Mouse (Mus musculus) spleen, postnatal 4 days (tissue): ENCODE measurements around the gene Lmo3.

Experiments
- DNase-seq, 2 experiments: peaks; one replicate each; pipeline ENCODE4 v3.0.0; 2022; ENCODE audit warnings: low spot score in 2 of 2

Gene Lmo3

DNA sequence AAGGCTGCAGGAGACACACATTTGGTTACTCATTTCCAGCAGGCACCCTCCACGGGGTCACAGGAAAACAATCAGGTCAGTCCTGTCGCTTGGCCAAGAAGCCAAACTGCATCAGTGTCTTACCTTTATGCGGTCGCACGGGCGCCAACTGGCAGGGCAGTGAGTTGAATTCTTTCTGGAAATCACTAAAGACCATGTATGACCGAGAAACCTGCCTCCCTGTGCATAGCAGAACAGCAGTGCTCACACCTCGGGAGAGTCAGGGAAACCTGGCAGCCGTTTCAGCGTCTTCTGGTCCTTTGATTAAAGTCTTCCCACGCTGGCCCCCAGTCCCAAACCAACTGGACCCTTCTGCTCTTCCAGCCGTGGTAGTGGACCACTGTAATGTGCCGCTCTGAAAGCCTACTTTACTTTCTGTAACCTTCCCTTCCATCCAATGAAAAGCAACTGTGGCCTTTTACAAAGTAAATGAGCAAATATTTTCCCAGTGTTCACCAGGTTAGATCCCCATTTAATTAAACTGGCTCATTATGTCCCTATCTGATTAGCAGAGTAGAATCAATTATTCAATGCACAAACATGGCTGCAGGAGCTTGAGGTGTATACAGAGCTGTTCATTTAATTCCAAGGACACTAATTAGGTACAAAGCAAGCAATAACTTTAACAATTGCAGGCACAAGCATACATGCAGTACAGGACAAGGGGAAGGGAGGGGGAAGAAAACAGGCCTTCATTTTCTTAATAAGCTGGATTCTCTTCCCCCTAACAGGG, at the start of gene Lmo3:
Lmo3 (minus strand) TSS at position 235 of the 772 bp plus-strand sequence.
- no peak for DNase-seq

DNA sequence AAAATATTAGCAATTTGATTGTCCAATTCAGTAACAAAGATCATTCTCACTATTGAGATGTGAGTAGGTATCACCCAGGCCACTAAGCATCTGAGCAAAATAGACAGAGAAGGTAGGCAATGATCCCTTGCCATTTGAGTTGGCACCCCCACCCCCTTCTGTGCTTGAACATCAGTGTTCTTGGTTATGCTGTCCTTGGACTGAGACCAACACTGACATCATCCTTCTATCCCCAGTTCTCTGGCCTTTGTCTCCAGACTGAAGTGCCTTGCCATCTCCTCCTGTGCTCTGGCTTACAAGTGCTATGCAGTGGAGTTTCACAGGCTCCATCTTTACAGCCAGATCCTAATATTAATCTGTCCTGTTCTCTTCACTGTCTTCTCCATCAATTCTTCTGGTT, 39.0 kb upstream of the Lmo3 start:
- no peak for DNase-seq

DNA sequence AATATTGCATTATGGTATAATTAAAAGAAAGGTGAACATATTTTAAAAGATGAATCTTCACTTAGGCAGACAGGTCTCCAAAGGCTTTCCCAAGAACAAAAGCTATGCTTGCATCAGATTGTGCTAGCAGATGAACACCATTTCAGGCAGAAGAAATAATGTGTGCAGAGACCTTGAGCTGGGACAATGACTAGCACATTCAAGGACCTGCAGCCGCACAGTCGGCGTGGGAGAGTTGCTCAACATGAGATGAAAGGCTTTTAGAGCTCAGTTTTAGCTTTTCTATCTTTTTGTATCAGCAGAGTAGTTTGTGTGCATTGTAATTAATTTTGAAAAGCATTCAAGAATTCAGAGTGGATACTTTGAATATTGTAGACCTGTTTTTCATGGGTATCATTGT, 36.6 kb upstream of the Lmo3 start:
- DNase-seq = no peak

DNA sequence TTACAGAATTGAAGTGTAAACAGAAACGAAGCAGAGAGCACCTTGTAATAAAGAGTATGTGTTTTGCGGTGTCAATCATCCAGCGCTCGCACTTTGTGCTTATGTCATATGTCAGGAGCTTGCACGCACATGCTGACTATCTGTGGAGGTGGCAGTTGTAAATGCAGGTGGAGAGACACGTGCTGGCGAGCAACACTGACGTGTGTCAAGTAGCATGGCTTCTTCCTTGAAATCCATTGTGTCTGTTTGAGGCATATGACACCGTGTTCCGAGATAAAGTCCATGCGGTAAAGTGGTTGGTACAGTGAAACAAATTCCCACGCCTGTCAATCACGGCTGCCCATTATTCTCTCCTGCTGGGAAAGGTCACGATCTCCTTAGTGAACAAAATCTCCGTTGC, 15.2 kb upstream of the Lmo3 start:
- DNase-seq = no peak

DNA sequence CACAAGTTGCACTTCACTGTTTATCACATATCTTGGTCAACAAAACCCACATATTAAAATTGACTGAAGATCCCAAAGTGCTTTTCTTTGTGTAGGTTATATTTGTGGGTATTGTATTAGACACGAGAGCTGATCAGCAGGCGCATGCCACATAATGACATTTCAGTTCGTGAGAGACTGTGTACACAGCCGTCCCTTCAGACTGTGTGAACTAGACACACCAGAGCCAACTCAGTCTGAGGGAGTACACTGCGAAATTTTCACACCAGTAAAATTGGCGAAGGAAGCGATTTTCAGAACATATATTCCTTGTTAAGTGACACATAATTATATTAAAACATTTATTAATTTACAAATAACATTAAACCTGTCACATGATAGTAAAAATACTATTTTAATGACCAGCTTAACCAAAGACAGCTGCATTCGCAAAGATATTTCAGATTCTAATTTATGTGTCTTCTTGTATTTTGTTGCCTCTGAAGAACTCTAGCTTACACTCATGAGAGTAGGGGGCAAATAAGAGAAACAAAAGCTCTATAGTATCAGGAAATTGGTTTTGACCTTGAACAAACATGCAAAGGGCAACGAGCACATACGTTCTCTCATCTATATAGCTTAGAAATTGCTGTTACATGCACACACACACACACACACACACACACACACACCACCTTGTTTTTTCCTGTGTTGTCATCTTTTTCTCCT, 14.4 kb upstream of the Lmo3 start:
- DNase-seq = no peak

DNA sequence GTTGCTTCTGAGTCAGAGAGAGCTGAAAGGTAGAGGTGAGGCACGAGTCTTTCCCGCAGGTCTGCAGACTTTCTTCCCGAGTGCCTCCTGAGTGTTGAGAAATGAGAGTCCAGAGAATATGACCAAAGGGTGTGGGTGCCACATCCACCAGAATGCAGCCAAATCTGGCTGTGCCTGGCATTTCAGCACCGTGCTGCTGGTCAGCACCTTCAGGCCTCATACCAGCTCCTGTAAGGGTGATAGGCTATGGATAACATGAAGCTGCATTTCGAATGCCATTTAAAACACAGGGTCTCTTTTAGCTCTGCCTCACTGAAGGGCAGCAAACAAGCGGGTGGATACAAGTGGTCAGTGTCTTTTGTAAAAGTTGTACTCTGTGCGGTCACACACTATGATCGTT, 1.5 kb upstream of the Lmo3 start:
- DNase-seq = no peak

DNA sequence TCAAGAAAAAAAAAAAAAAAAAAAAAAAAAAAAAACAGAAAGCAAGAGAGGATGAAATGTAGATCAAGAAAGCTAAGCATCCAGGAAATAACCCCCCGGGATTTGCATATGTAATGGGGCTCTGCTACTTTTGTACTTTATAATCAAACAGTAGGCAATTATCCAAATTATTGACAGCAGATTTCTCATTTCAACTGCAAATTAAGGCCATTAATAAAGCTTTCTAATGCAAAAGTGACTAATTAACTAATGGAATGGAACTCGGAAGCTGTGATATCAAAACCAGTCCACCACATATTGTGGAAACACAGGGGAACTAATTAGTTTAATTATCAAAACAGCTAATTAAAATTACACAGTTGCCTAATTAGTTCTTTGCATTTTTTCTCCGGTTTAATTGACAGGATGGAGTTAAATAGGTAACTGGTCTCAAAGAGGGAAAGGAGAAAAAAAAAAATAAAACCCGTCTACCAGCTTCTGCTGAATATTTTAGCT, 785 bp upstream of the Lmo3 start:
- DNase-seq = no peak

DNA sequence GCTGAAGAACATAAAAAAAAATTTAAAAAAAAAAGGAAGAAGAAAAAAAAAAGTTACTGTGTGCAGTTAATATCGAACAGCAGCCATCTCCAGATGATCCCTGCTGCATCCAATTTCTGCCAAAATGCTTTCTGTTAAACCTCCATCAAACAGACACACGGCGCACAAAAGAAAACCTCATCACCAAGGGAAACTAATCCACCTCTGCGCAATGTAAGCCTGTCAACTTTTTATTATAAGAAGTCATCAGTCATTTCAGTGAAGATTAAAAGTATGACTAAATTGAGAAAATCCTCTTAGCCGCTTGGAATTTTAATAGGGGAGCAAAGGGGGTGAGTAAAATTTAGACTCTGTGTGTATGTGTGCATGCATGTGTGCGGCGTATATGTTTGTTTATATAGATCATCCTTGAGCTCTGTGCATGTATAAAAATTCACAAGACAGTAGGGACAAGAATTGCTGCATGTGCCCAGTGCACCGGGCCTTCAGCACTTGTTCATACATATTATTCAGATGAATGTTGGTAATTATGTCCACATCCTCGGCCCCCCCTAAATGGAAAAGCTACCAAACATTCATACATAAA, 1.2 kb downstream of the Lmo3 start:
- DNase-seq = no peak

DNA sequence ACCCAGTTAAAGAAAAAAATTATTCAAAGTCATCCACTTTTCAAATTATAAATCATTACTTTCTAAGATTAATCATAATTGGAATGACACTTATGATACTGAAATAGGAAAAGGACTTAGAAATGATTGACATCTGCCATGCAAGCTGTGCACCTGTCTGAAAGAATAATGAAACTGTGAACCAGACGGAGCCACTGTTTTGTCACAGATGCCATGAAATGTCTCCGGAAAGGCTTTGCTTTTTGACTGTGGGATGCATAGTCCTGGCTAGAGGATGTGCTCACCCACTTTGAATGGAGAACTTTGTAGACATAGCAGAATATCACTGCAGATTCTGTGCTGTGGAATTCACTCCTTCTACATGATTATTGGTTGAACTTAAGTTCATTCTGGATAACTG, 18.4 kb downstream of the Lmo3 start:
- DNase-seq = no peak

DNA sequence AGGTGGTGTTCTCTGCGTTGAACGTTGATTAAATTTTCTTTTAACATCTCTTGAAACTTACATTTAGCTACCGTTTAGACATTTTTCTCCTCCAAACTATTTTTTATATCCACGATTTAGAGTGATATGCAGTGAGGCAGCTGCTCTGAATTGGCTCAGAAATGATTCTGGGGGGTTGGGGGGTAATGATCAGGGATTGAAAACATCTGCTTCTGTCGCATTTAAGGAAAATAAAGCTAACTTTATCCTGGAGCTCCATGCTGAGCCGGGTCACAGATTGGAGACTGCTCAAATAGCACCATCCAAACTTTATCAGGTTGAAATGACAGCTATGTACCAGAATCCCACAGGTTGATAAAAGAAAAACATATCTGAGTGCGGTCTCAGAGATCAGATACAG, 29.6 kb downstream of the Lmo3 start:
- no peak for DNase-seq

DNA sequence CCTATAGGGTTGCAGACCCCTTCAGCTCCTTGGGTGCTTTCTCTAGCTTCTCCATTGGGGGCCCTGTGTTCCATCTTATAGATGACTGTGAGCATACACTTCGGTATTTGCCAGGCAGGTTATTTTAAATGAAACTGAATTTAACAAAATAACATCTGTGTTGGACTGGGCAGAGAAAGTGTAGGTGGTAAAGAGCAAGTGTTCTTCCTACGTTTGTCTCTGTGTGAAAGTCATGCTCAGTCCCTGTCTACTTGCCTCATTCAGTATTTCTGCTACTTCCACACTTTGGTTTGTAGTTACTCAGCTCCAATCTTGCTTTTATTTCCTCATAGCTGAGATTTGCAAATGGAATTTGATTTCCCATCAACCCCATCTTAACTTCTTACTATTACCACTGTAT, 46.9 kb downstream of the Lmo3 start:
- DNase-seq = no peak

DNA sequence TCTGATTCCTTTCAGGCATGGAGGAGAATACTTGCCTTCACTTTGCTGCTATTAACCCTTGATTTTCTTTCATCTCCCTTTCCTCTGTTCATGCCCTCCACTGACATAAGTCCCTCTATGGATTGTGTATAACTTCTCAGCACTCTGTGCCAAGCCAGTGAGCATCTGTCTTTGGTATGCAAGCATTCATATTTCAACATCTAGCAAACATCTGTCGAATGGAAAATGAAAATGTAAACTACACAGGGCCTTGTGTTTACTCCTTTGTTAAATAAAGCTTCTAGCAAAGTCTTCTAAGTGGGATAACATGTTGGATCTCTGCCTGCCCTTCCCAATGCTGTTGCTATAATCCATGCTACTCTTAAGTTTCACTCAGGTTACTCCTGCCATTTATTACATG, 75.1 kb downstream of the Lmo3 start:
- no peak for DNase-seq

DNA sequence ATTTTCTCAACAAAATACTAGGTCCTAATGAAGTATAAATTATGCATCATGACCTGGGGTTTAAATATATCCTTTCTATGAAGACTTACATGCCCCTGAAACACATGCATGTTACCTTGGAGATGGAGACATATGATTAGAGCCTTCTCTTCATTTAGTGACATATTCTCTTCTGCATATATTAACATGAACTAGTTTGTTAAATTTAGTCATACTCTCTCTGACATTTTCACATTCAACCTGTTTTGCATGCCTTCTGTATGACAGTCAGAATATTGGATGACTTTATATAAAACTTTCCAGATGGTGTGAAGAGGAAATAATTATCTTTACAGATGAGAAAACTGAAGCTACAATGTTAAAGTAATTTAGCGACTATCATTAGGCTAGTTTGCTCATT, 77.8 kb downstream of the Lmo3 start:
- DNase-seq = no peak

DNA sequence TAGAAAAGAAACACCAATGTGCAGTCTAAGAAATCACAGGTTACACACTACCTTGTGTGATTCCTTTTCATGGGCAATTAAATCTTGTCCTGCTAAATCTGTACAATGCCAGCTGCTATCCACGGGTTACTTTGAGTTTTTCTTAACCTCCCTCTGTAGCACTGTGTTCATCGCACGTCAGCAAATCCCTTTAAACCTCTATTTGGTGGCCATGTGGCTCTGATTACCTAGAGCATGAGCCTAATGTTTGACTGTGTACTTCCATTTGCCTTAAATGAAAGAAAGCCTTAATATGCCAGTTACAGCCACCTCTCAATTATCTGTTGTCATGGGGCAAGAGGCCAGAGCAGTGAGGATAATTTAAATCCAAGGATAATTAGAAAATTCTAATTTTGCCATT, 98.9 kb downstream of the Lmo3 start:
- no peak for DNase-seq

DNA sequence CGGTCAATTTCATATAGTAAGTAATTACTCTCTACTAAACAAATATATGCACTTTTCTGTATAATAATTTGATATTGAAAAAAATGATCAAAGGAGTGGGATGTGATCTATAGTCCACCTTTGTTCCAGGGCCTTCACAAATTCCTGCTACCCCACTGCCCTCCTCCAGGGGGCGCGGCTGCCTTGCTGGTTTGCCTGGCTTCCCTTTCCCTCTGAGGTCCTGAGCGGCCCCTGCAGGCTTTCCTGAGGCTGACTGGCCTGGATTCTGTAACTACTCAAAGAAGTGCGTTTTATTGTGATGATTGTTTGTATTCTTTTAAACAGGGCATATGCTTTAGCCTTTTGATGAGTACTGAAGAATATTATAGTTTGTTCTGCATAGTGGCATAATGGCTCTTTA, 104.2 kb downstream of the Lmo3 start:
- DNase-seq = peak; percentile 13 to 63

DNA sequence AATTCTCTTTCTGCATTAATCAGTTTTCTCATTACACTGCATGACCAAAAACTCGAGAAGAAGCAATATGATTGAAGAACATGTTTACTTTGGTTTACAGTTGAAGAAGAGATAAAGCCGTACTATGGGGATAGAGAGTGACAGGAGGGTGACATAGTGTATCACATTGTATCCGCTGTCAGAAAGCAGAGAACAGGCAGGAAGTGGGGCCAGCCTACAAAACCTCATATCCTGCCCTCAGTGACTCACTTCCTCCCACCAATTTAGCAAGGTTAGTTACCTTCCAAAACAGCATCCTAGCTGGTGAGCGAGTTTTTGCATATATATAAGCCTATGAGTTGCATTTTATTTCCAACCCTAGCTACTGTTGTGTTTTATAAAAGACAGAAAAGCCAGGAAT, 112.6 kb downstream of the Lmo3 start:
- DNase-seq = no peak

DNA sequence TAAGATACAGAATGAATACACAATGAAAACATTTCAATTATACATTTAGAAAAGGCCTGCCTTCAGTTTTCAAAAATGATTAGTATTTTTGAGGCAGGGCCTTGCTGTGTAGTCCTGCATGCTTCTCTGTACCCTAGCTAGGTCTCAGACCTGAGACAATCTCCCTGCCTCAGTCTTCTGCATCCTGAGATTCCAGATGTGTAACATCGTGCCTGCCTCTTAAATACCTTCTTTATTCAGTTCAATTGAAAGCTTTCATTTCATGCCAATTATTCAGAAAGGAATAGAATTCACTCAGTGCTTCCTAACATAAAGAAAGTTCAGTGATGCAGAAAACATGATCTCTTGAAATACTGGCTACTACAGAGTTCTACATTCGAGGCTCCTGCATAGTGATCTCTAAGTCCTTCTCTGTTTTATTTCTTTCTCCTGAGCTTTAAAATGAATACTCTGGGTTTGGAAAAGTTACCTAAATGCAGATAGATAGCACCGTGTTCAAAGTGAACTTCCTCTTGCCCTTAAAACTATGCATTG, 137.2 kb downstream of the Lmo3 start:
- no peak for DNase-seq

DNA sequence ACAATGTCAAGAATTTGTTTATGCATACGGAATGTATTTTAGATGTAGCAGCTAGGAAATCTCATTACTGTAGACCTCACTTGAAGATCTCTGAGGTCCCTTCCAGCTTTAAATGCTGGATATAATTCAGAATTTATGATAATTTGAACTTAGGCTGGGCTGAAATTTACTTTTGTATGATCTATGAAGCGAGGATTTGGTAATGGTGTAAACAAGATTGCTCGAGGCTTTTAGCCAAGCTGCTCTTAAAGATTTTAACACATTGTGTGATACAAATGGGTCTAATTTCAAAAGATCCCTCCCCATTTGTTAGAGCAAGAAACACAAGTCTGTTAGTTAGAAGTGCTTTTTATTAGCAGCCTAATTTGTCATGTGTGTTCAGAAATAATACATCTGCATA, 144.4 kb downstream of the Lmo3 start:
- DNase-seq = no peak

DNA sequence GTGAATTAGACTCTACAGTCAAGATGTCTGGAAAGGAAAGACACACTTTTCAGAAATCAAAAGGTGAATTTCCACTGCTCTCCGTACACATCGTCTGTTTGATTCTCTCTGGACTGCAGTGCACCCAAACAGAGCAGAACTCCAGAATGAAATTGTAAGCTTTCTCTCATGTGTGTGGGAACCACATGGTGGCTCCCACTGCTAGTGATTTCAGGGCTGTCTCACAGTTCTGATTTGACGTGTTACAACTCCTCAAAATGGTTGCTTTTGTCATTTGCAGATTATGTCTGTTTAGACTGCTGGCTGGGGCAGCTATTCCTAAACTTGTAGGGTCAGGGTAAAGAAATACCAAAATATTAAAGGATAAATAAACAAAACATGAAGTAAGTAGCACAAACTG, 145.0 kb downstream of the Lmo3 start:
- no peak for DNase-seq

DNA sequence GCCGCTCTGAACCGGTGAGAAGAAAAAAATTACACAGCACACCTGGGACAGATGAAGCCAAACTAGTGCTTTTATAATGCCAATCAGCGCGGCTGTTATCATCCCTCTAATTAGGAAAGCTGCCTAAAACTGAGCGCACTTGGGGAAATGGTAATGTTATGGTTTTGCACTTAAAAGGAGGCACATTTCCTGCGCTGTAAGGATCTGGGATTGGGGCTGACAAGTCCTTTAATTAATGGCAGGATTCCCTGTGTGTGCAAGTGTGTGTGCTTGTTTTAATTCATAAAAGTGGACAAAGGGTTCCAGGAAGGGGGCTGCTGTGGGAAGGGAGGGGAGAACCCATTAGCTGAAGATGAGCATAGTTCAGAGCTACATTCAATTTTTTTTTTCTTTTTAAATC, 154.4 kb downstream of the Lmo3 start:
- DNase-seq = no peak

DNA sequence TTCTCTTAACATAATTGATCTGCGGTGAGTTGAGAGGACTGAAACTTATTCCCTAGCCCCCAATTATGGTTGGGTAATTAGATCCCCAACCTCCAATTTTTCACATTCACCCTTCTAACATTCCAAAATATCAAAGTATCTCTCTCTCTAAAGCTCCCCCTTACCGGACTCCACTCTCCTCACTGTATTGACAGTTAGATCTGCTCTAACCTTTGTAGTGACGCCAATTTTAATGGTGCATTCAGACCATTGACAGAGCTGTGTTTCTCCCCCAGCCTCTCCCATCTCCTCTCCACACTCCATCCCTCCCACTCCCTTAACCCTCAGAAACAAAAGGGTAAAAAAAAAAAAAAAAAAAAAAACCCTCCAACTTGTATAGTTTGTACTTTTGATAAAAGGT, 154.9 kb downstream of the Lmo3 start:
- DNase-seq = no peak

DNA sequence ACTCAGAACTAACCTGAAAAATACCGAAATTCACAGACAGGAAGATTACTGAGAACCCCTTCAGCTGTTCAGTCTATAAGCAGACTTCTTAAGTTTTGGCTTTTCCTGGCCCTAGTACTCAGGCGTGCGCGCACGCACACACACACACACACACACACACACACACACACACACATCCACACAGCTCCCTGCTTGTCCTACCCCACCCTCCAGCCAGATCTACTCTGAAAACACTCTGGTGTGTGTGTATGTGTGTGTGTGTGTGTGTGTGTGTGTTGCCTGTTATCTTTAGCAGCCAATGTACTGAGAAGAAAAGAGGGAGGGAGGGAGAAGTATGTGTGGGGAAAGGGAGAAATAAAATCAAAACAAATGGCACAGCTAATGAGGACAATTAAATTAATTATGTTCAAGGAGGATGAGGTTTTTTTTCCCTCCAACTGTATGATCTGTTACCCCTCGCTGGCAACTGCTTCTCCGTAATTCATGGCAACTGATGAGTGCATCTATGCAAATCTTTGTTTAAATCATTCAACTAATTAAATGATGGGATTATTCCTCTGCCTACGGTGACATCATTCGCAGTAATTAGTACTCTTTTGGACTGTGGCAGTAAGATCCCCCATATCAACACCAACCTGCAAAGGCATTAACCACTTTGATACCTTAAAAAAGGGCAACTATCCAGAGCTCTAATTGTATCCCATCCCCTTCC, 157.1 kb downstream of the Lmo3 start:
- peak in 1 of 2 experiments; percentile 22 for DNase-seq
